Mouse (Mus musculus) cerebellum, adult 11 months (tissue): ENCODE measurements around the gene Flvcr1.

Experiments
- DNase-seq: peaks from one replicate; pipeline ENCODE4 v3.0.0; 2022

Flvcr1 gene

GRCm38 (mm10) chr1:191026021-191026713 lies at the start of gene Flvcr1:
TSS of gene Flvcr1 (minus strand) at chr1:191026158.
- peak; percentile 98 for DNase-seq

- DNase-seq: peak; percentile 26
Measured at GRCm38 (mm10) chr1:191075199-191075883, 49.4 kb upstream of the Flvcr1 start.

- DNase-seq: no peak
Measured at GRCm38 (mm10) chr1:191073486-191073885, 47.5 kb upstream of the Flvcr1 start.

DNA sequence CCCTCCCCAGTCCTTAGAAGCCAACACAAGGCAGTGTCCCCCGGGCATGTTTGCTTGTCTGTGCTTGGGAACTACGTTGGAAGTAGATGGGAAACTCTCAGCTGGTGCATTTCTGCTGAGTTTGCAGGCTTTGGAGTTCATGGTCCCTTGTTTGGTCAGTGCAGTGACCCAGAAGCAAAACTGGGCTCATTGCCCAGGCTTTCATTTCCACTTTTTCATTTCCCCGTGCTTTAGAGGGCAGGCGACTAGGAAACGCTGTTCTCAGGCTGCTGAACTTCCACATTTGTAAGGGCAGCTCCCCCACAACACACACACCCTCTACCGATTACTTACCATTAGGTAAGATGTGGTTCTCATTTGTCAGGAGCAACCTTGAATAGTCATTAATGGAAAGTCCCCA lies 47.0 kb upstream of the Flvcr1 start:
- DNase-seq: no peak

DNA sequence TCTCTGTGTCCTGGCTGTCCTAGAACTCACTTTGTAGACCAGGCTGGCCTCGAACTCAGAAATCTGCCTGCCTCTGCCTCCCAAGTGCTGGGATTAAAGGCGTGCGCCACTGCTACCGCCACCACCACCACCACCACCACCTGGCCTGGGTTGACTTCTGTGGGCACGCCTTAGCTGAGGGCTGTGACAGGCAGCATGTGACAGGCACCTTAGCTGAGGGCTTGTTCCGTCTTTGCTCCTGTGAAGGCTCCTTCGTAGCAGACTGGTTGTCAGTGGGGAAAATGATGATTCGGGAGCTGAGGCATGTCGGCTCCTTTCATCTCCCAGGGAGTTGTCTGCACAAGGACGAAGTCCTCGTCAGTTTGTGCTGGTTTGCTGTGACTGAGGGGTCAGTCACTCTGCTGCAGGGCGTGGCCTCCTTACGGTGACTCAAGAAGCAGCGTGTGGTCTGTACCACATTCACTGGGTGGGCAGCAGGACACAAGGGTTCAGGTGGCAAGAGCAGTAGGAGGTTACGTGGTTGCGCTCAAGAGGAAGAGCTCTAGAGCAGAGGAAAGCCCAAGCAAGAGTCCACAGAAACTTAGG lies 46.5 kb upstream of the Flvcr1 start:
- no peak for DNase-seq

GRCm38 (mm10) chr1:191071613-191072012 lies 45.7 kb upstream of the Flvcr1 start:
- no peak for DNase-seq

DNA sequence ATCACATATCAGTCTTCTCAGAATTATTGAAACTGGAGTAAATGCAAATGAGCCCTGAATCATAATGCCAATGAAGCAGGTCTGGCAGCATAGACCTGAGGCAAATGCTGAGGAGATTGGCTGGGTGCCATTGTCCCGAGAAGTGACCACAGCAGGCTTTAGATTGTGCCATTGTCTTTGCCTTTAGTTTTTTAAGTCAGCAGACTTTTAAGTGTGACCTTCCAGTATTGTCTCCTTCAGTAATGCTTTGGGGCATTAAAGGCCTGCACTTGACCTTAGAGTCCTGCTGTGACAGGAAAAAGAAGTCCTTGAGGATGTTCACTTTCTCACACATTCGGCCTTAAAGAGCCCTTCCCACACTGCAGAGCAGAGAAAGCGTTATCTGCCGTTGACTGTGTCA lies 44.3 kb upstream of the Flvcr1 start:
- DNase-seq: no peak

DNA sequence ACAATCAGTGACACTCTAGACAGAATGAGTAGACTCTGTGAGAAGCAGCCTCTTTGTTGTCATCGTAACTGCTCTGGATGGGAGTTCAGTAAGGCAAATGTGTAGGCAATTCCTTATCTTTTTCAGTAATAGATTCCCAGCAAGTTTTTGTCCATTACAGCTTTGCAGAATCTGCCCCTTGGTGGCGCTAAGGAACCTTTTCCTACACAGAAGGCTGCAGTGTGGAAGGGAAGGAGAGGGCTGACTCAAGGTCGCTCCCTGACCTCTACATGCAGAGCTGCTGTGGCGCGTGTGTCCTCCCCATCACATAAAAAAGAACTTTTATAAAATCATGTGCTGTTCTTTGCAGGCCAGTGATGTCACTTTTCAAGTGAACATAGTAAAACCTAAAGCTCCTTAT lies 42.4 kb upstream of the Flvcr1 start:
- DNase-seq: no peak

DNA sequence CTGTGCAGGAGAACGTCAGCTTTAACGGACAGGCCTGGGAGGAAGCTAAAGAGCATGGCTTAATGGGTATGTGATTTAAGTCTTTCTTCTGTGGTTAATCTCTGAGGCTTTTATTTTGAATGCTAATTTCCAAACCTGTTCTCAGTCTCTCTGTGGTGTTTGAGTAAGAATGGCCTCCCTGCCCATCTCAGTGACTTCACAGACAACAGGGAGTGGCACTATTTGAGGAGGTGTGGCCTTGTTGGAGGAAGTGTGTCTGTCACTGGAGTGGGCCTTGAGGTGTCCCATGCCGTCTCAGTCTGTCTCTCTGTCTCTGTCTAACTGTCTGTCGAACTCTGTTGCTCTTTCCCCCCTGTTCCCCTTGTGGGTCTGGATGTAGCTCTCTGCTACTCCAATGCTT lies 39.2 kb upstream of the Flvcr1 start:
- DNase-seq: no peak

- DNase-seq: no peak
Measured at GRCm38 (mm10) chr1:191064535-191064934, 38.6 kb upstream of the Flvcr1 start.

DNA sequence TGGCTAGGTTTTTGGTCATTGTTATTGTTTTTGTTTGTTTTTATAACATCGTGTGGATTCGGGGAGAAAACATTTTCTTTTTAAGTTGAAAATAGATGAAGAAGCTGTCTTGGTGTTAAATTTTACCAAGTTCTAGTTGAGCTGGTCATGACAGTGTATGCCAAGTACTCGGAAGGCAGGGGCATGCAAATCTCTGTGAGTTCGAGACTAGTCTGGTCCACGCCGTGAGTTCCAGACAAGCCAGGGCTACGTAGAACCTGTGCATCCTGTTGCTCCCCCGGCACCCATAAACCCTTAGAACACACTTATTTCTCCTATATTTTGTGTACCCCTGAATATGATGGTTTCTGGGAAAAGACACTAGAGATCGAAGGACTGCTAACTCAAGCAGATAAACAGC lies 37.7 kb upstream of the Flvcr1 start:
- DNase-seq: no peak

GRCm38 (mm10) chr1:191062781-191063485 lies 37.0 kb upstream of the Flvcr1 start, which contains the start of the genes Tatdn3 and Nsl1:
TSS of gene Tatdn3 (minus strand) at chr1:191062932.
TSS of gene Nsl1 (plus strand) at chr1:191063012.
- DNase-seq: peak; percentile 87

GRCm38 (mm10) chr1:191062241-191062780 lies 36.4 kb upstream of the Flvcr1 start:
- DNase-seq: no peak

GRCm38 (mm10) chr1:191057461-191057860 lies 31.5 kb upstream of the Flvcr1 start:
- no peak for DNase-seq

DNA sequence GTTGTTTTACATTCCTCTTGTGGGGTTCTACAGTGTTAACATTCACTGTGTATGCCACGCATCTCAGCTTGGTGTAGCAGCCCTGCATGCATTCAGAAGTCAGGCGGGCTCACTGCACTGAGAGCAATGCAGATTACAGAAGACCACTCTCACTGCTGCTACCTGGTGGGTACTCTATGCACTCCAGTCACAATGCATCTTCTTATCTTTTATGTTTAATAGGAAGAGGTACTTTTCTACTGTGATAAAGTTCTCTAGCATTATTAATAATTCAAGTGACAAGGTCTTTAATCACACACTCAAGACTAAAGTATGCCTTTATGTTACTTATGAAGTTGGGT lies 29.5 kb upstream of the Flvcr1 start:
- no peak for DNase-seq

GRCm38 (mm10) chr1:191054870-191055532 lies 29.0 kb upstream of the Flvcr1 start:
- DNase-seq: no peak

GRCm38 (mm10) chr1:191053555-191053954 lies 27.6 kb upstream of the Flvcr1 start:
- DNase-seq: no peak

- DNase-seq: no peak
Measured at GRCm38 (mm10) chr1:191046231-191046824, 20.4 kb upstream of the Flvcr1 start.

DNA sequence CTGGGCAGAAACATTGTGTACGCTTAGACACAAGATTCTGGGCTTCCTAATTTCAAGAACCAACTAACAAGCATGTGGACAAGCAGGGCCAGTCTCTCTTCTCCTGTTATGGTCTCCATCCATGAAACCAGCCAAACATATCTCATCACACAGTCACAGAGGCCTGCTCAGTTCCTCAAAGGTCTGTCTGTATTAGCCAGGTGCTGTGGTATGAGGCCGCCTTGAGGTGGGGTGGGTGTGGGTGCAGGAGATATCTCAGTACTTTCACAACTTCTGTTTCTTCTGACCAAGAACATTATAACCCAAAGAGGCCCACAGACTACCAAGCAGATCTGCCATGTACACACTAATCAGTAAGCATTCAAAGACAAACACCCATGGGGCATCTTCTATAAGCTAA lies 19.3 kb upstream of the Flvcr1 start:
- no peak for DNase-seq

GRCm38 (mm10) chr1:191042688-191043087 lies 16.7 kb upstream of the Flvcr1 start:
- no peak for DNase-seq

DNA sequence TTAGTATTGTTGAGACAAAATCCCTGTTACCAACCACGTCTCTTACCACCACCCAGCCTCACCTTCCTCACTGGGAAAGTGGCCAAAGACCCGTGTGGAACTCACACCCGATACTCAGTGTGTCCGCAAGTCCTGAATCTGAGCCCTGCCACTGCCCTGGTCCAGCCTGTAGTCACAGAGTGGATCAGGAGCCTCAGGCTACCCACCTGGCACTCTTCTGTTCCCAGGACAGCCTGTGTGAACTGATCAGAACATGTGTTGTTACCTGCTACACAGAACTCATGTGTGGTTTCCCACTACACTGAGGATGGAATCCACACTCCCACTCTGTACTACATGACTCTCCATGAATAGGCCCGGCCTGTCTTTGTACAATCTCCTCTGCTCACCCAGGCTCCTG lies 16.1 kb upstream of the Flvcr1 start:
- no peak for DNase-seq

DNA sequence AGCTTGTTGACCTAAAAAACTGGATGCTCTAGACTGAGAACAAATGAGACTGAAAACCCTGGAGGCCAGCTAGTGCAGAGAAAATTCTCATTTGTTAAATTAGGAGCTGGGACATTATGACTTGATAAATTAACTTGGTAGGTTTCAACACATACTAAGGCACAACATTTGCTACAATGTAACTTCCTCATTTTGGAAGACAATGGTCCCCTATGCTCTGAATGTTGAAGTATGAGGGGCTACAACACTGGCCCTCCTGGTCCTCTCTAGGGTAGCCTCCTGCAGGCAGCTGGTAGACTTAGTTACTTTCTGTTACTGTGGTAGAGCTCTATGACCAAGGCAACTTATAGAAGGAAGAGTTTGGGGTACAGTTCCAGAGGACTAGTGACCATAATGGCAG lies 15.4 kb upstream of the Flvcr1 start:
- no peak for DNase-seq
